Mouse (Mus musculus) limb, embryonic 11.5 days (tissue): ENCODE results near the gene Gm266. TPM values are rescaled to one million over a fixed set of nuclear protein-coding genes. Genes with fewer than 3 reads are reported as not detected.

Source experiments
- ATAC-seq: fragments of 200-750 bp; cut with Nextera tagmentation; 2 replicates; pipeline ENCODE4 v1.8.0; 2017; ENCODE audit warnings: low read depth; ENCODE audit not compliant: insufficient number of reproducible peaks, low FRiP score, low TSS enrichment
- DNase-seq: peaks from one replicate; pipeline ENCODE4 v3.0.0-alpha.2; 2015; ENCODE audit warnings: low spot score
- H3K27ac ChIP-seq: fragments of 300-500 bp; sonication (generic); replicated peaks from 2 replicates; pipeline ENCODE4 v1.5.1; 2014; ENCODE audit warnings: low read depth, mild to moderate bottlenecking, low read length
- H3K27me3 ChIP-seq: fragments of 300-500 bp; sonication (generic); 2 replicates; pipeline ENCODE4 v1.6.1; 2014; ENCODE audit warnings: mild to moderate bottlenecking, low read length, mixed read lengths; ENCODE audit not compliant: control insufficient read depth, insufficient read depth
- H3K36me3 ChIP-seq: fragments of 300-500 bp; sonication (generic); 2 replicates; pipeline ENCODE4 v1.6.1; 2014; ENCODE audit warnings: mild to moderate bottlenecking, low read length, moderate library complexity, mixed read lengths; ENCODE audit not compliant: control insufficient read depth, insufficient read depth
- H3K4me1 ChIP-seq: fragments of 300-500 bp; sonication (generic); 2 replicates; pipeline ENCODE4 v1.6.1; 2014; ENCODE audit warnings: low read length, mixed read lengths; ENCODE audit not compliant: control insufficient read depth, insufficient read depth
- H3K4me2 ChIP-seq: fragments of 300-500 bp; sonication (generic); 2 replicates; pipeline ENCODE4 v1.6.1; 2014; ENCODE audit warnings: low read depth, mild to moderate bottlenecking, moderate library complexity; ENCODE audit not compliant: severe bottlenecking
- H3K4me3 ChIP-seq: fragments of 300-500 bp; sonication (generic); 2 replicates; pipeline ENCODE4 v1.5.1; 2014; ENCODE audit warnings: low read depth, low read length
- H3K9ac ChIP-seq: fragments of 300-500 bp; sonication (generic); 2 replicates; pipeline ENCODE4 v1.6.1; 2014; ENCODE audit warnings: mild to moderate bottlenecking, low read length
- H3K9me3 ChIP-seq: fragments of 300-500 bp; sonication (generic); 2 replicates; pipeline ENCODE4 v1.6.1; 2016; ENCODE audit warnings: low read length; ENCODE audit not compliant: control insufficient read depth
- WGBS: fragments of 180-500 bp; shearing (Covaris S2); extraction: QIAGEN DNeasy Blood & Tissue Kit; methylation state at CpG from one replicate; pipeline ENCODE4 v1.1.7; 2014; 5-methylcytosine and 5-hydroxymethylcytosine counted together
- polyA plus RNA-seq: library from polyadenylated mRNA; unstranded; fragments of >200 nt; fragmentation: Nextera tagmentation; extraction: Ambion mirVana; gene quantifications from 2 replicates; pipeline ENCODE4 v1.2.1, GENCODE M21; 2014

The Gm266 gene
- polyA plus RNA-seq, 1 experiment from 2014 or later = 11.4 TPM

DNA sequence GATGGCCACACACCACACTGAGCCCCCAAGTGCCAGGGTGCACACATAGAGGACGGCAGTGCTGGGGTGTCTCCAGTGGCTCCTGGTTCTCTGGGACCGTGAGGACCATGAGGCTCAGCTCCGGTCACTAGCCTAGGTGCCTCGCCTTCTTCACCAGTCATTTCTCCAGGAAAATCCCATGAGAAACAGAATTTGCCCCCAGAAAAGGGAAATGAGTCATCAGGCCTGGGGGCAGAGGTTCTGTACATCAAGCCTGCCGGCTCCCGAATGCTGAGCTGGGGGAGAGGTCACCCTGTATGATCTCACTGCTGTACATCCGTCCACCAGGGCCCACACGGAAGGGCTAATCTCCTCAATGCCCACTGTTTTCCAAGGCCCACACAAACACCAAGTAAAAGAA is 29.8 kb downstream of the Gm266 start:
- Histone ChIP-seq H3K27ac (no peak overlapping the region), H3K9me3 (no peaks in the 10 kb centered on the region), H3K27me3 (peaks cover 17% of the 10 kb centered on the region), H3K4me2 (no peak overlapping the region), H3K9ac (no peak overlapping the region), H3K36me3 (no peaks in the 10 kb centered on the region), H3K4me1 (no peaks in the 10 kb centered on the region), H3K4me3 (no peak overlapping the region)
- DNase-seq = no peak
- ATAC-seq = no peak
- WGBS = 63% methylated on average over 8 of the region's 8 CpGs

DNA sequence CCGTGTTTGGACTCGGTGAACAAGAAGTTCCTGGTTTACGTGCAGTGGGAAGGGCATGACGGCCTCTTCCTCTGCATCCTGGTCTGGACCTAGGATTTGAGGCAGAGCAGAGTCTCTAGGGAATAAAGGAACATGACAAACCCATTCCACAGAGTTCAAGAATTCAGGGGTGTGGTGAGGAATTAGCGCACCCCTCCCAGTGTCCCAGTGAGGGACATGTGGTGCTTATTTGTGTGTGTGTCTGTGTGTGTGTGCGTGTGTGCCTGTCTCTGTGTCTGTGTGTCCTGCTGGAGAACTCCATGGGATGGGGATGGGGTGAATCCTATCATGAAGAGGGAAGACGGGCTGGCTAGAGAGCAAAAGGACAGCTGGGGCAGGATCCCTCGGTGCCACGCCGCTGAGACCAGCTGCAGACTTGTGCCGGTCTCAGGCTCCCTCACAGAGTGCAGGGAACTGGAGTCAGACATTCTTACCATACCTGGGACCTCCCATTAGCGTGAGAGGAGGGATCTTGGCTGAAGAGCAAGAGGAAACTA is 30.2 kb downstream of the Gm266 start:
- no peaks in the 10 kb centered on the region for H3K36me3 ChIP-seq
- ATAC-seq (no peak), DNase-seq (no peak)
- peaks cover 21% of the 10 kb centered on the region for H3K27me3 ChIP-seq
- no peaks in the 10 kb centered on the region for H3K9me3 ChIP-seq
- no peak overlapping the region for H3K4me3 ChIP-seq
- no peak overlapping the region for H3K27ac ChIP-seq
- no peaks in the 10 kb centered on the region for H3K4me1 ChIP-seq
- no peak overlapping the region for H3K4me2 ChIP-seq
- no peak overlapping the region for H3K9ac ChIP-seq
- WGBS = 73% methylated on average over 12 of the region's 12 CpGs

DNA sequence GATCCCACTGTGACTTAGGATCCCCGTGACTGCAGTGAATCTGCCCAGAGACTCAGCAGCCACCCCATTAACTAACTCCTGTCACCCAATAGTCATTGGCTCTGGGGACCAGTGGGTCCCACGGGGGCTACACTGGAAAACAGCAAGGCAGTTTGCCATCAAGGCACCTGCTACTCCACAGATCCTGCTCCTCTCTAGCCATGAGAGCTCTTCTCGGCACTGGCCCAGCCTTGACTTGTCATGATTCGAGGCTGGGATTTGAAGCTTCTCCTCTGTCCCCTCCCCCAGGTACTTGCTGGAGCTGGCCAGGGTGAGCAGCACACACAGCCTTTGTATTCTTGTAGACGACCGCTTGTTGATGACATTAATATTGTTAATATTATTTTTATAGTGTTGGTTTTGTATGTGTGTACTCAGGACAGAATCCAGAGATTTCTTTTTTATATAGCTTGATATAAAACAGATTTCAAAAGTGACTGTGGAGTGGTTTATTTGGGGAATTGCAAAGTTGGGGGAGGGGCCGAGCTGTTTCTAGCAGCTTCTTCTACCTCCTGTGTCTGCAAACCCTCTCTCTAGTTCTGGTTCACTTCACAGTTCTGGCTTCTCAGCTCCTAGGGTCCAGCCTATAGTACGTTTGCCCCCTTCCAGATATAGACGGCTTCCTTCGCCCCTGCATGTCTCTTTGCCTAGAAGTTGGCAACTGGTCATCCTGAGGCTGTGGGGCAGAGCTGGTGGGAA is 30.9 kb downstream of the Gm266 start:
- Histone ChIP-seq H3K27me3 (peaks cover 26% of the 10 kb centered on the region), H3K4me1 (no peaks in the 10 kb centered on the region), H3K4me3 (no peak overlapping the region), H3K36me3 (no peaks in the 10 kb centered on the region), H3K4me2 (no peak overlapping the region), H3K27ac (no peak overlapping the region), H3K9ac (no peak overlapping the region), H3K9me3 (no peaks in the 10 kb centered on the region)
- WGBS = 69% methylated on average over 10 of the region's 10 CpGs
- DNase-seq (no peak), ATAC-seq (no peak)

DNA sequence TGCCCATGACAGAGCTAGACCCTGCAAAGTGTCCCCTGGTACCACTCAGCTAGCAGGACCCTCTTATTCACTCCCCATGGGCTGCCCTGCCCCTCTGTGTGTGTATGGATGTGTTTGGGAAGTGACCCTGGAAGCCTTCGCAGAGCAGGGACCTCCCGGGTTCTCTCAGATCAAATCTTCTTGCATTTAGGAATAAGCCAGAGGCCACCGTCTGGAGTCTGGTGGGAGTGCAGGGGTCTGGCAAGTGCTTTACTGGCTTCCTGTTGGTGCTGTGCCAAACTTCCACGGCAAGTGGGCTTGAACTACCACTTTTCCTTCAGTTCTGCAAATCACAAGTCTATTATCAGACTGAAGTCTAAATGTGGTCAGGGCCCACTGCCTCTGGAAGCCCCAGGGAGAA is 31.6 kb downstream of the Gm266 start:
- Histone ChIP-seq H3K9ac (no peak overlapping the region), H3K4me3 (no peak overlapping the region), H3K4me1 (peaks cover 3% of the 10 kb centered on the region; the same call in 1 of the 2 replicates), H3K36me3 (no peaks in the 10 kb centered on the region), H3K9me3 (no peaks in the 10 kb centered on the region), H3K27me3 (peaks cover 30% of the 10 kb centered on the region), H3K27ac (no peak overlapping the region), H3K4me2 (no peak overlapping the region)
- no peak for ATAC-seq
- no peak for DNase-seq
- WGBS = 32% methylated on average over 4 of the region's 4 CpGs

DNA sequence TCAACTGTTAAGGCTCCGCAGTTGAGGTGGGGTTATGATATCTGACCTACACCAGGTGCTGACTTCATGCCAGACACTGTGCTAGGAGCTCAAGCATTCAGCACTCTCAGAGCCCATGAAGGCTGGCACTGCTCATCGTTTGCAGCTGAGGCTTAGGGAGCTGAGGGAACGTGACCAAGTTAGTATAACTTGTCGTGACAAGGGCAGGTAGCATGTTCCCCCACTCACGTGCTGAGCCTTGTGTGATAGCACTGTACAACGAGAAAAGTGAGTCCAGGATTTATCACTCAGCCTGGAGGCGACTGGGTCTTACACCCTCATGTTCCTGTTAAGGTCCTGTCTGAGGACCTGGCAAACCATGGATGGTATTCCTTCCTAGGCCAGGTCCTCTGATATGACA is 34.1 kb downstream of the Gm266 start:
- WGBS = 78% methylated on average over 7 of the region's 7 CpGs
- Histone ChIP-seq H3K27me3 (peaks cover 52% of the 10 kb centered on the region), H3K27ac (no peak overlapping the region), H3K9me3 (no peaks in the 10 kb centered on the region), H3K4me2 (no peak overlapping the region), H3K4me1 (peaks cover 8% of the 10 kb centered on the region; the same call in 1 of the 2 replicates), H3K36me3 (no peaks in the 10 kb centered on the region), H3K9ac (no peak overlapping the region), H3K4me3 (no peak overlapping the region)
- DNase-seq (no peak), ATAC-seq (no peak)

DNA sequence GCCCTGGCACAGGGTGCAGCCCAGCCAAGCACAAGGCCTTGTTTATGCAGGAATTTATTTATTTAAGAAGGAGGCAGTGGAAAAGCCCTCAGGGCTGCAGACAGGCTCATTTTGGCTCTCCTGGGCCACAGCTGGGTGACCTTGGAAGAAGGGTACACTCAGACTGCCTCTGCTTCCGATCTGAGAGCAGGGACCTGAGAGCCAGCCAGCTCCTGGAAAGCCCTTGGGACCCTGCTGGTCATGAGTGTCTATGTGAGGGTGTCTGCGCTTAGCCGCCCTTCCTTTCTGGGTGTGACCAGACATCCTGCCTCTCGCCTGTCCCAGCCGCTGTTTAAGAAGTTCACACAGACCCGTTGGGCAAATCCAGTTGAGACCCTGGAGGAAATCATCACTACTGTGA is 35.3 kb downstream of the Gm266 start:
- DNase-seq (no peak), ATAC-seq (no peak)
- WGBS = 32% methylated on average over 6 of the region's 6 CpGs
- Histone ChIP-seq H3K4me2 (no peak overlapping the region), H3K4me1 (peaks cover 11% of the 10 kb centered on the region), H3K36me3 (no peaks in the 10 kb centered on the region; the same call in 1 of the 2 replicates), H3K4me3 (no peak overlapping the region), H3K27me3 (peaks cover 63% of the 10 kb centered on the region), H3K9ac (no peak overlapping the region), H3K27ac (no peak overlapping the region), H3K9me3 (no peaks in the 10 kb centered on the region)

DNA sequence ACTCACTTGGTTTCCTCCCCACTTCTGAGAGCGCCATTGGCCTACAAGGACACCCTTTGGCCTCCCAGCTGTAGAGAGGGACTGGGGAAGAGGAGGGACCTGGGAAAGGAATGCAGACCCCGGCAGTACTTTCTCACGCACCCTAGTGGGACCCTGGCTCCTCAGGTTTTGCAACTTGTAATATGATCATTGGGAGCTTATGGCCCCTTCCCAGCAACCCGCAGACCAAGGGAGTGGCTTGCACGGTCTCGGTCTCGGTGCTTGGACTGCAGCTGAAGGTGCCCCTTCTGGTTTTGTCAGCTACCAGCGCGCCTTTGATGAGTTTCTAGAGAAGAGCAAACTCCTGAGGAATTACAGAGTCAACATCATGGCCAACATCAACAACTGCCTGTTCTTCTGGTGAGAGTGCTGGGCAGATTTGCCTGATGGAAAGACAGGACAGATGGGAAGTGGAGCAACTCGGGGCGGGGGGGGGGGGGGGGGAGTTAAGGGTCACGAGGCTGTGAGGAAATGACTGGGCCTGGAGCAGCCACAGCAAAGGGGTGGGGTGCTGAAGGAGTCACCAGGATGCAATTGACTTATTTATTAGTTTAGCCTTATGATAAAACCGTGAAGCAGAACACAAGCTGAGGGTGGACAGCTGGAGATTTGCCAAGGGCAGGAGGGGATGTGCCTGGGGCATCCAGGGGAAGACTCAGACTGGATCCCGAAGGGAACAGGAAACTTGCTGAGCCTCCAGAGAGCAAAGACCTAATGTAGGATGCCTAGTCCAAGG is 36.5 kb downstream of the Gm266 start:
- Histone ChIP-seq H3K4me3 (no peak overlapping the region), H3K27me3 (peaks cover 75% of the 10 kb centered on the region), H3K27ac (no peak overlapping the region), H3K36me3 (no peaks in the 10 kb centered on the region; the same call in 1 of the 2 replicates), H3K4me1 (peaks cover 11% of the 10 kb centered on the region), H3K9ac (no peak overlapping the region), H3K4me2 (no peak overlapping the region), H3K9me3 (no peaks in the 10 kb centered on the region)
- DNase-seq (no peak), ATAC-seq (no peak)
- WGBS = 14% methylated on average over 13 of the region's 14 CpGs

DNA sequence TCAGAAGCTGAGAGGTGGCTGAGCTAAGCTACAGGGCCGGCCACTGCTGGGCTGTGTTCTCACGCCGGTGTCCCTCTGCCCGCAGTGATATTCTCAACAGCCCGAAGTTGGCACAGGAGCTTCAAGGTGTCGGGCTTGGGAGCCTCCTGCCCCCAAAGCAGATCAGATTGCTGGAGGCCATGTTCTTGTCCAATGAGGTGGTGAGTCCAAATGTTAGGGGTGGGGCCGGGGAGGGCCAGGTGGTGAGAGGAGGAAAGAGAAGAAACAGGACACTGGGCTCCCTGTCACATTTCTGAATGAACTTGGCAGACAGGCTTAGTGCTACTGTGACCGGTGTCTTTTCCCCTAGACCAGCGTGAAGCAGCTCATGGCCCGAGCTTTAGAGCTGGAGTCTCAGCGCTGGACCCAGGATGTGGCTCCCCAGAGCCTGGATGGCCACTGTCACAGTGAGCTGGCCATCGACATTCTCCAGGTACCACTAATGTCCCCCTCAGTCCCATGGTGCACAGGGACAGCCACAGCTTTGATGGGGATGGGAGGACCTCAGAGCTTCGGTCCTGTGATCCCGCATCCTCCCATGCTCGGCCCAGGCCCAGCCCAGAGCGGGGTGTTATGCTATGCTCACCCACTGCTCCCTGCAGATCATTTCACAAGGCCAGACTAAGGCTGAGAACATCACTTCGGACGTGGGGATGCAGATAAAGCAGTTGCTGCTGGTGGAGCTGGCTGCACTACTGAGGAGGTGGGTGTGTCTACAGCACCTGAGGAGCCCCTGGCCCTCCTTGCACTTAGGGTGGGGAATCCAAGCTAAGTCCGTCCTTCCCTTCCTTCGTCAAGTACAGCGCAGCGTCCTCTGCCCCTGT is 37.5 kb downstream of the Gm266 start:
- no peak overlapping the region for H3K9ac ChIP-seq
- 18% methylated on average over 22 of the region's 22 CpGs for WGBS
- H3K27ac ChIP-seq = no peak overlapping the region
- ATAC-seq = no peak
- peaks cover 13% of the 10 kb centered on the region for H3K4me1 ChIP-seq
- peaks cover 85% of the 10 kb centered on the region for H3K27me3 ChIP-seq
- no peak for DNase-seq
- no peak overlapping the region for H3K4me3 ChIP-seq
- no peaks in the 10 kb centered on the region; the same call in 1 of the 2 replicates for H3K36me3 ChIP-seq
- H3K9me3 ChIP-seq = no peaks in the 10 kb centered on the region
- H3K4me2 ChIP-seq = no peak overlapping the region
